Mouse (Mus musculus) gastrocnemius, postnatal 25 days (tissue): ENCODE results near the gene Cdc42bpg. TPM values are rescaled to one million over a fixed set of nuclear protein-coding genes. Genes with fewer than 3 reads are reported as not detected.
"Not testable (repeated sequence)": the region's sequence is repeated elsewhere in the genome, so short reads cannot be mapped to it uniquely, and the experiment has no call there.

Source experiments
- DNase-seq: peaks from one replicate; pipeline ENCODE4 v3.0.0; 2022
- total RNA-seq, 2 experiments: library from RNA; stranded (reverse); gene quantifications; 1 replicate in 1 of 2; 2 replicates in 1 of 2; pipeline ENCODE4 v1.2.3; 2021

Cdc42bpg gene
- total RNA-seq, 2 experiments from 2014 or later, result 4.0 to 5.1 TPM

GRCm38 (mm10) chr19:6276426-6277421 lies 29.5 kb upstream of the Cdc42bpg start, which contains the start of gene Ehd1:
Gene Ehd1 (plus strand): TSS chr19:6276725.
- peak; percentile 98 for DNase-seq

GRCm38 (mm10) chr19:6277661-6278438 lies 28.4 kb upstream of the Cdc42bpg start:
- peak; percentile 84 for DNase-seq

GRCm38 (mm10) chr19:6278439-6279073 lies 27.7 kb upstream of the Cdc42bpg start:
- no peak for DNase-seq

GRCm38 (mm10) chr19:6279481-6280144 lies 26.6 kb upstream of the Cdc42bpg start:
- no peak for DNase-seq

- no peak for DNase-seq
Observed at GRCm38 (mm10) chr19:6280554-6280953, 25.7 kb upstream of the Cdc42bpg start.

- no peak for DNase-seq
Observed at GRCm38 (mm10) chr19:6281122-6282020, 24.9 kb upstream of the Cdc42bpg start.

- no peak for DNase-seq
Observed at GRCm38 (mm10) chr19:6283001-6283400, 23.3 kb upstream of the Cdc42bpg start.

- no peak for DNase-seq
Observed at GRCm38 (mm10) chr19:6284502-6284901, 21.8 kb upstream of the Cdc42bpg start.

GRCm38 (mm10) chr19:6285226-6285625 lies 21.0 kb upstream of the Cdc42bpg start:
- no peak for DNase-seq

- DNase-seq, result no peak
Observed at GRCm38 (mm10) chr19:6285632-6286433, 20.4 kb upstream of the Cdc42bpg start.

GRCm38 (mm10) chr19:6286434-6287401 lies 19.5 kb upstream of the Cdc42bpg start:
- DNase-seq, result peak; percentile 54

- no peak for DNase-seq
Observed at GRCm38 (mm10) chr19:6288236-6288894, 17.9 kb upstream of the Cdc42bpg start.

GRCm38 (mm10) chr19:6289696-6290238 lies 16.5 kb upstream of the Cdc42bpg start:
- DNase-seq, result no peak

GRCm38 (mm10) chr19:6290720-6291116 lies 15.5 kb upstream of the Cdc42bpg start:
- DNase-seq, result not testable (repeated sequence)

GRCm38 (mm10) chr19:6291117-6291781 lies 15.0 kb upstream of the Cdc42bpg start:
- DNase-seq, result peak; percentile 72

GRCm38 (mm10) chr19:6292262-6292661 lies 14.0 kb upstream of the Cdc42bpg start:
- no peak for DNase-seq

- no peak for DNase-seq
Observed at GRCm38 (mm10) chr19:6294301-6294700, 12.0 kb upstream of the Cdc42bpg start.
